Mouse (Mus musculus) kidney, postnatal 25 days (tissue): Measurements from ENCODE around the gene Syngr4.
A peak's percentile ranks its signal among the peaks of the same experiment; 100 is the strongest.
"Not testable (repeated sequence)": the region's sequence is repeated elsewhere in the genome, so short reads cannot be mapped to it uniquely, and the experiment has no call there.

Experiments
- DNase-seq, 2 experiments: peaks; one replicate each; pipeline ENCODE4 v3.0.0; 2021; ENCODE audit warnings: mixed read lengths in 2 of 2

Syngr4 gene

DNA sequence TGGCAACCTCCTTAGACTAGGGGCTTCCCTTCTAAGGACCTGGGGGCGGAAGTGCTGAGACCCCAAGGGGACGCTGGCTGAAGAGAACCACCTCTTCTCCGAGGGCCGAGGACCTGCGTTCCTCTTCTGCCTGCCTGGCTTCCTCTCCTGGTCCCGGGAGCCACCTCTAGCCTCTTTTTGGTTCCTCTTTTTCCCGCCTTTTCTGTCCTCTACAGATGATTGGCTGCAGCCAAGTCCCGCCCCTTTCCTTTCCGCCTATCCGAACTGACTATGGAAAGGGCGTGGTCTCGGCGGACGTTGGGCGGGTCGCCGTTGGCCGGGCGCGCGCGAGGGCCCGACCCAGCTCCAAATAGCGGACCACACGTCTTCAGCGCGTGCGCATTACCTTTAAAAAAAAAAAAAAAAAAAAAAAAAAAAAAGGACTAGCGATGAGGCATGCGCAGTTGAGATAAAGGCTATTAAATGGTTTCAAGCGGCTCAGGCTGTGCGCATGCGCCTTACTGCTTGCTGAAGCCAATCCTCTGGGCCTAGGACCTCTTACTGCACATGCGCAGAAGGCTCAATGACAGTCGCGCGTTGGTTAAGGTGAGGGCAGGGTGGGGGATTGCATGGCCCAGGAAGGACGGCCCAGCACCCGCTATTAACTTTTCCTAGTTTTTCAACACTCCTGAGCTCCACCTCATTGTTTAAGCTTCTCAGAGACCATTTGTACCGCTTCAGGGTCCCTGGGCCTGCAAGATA, at the start of gene Syngr4, which contains the start of gene Tmem143:
Gene Syngr4 (minus strand): TSS at position 198 of the 741 bp plus-strand sequence.
Gene Tmem143 (plus strand): TSS at position 425 of the 741 bp plus-strand sequence.
- DNase-seq: peak; percentile 97 to 99

DNA sequence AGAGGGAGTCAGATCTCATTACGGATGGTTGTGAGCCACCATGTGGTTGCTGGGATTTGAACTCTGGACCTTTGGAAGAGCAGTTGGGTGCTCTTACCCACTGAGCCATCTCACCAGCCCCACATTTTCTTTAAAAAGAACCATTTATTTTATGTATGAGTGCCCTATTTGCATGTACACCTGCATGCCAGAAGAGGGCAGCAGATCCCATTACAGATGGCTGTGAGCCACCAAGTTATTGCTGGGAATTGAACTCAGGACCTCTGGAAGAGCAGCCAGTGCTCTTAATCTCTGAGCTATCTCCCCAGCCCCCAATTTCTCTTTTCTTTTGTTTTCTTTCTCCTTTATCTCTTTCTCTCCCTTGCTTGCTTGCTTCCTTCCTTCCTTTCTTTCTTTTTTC, 46.8 kb upstream of the Syngr4 start:
- DNase-seq: not testable (repeated sequence)

- DNase-seq: no peak
Measured at GRCm38 (mm10) chr7:45941986-45942385, 45.5 kb upstream of the Syngr4 start.

GRCm38 (mm10) chr7:45939836-45940235, 43.3 kb upstream of the Syngr4 start:
- DNase-seq: peak; percentile 73 to 79

- DNase-seq: peak; percentile 72 to 81
Measured at GRCm38 (mm10) chr7:45935114-45935513, 38.6 kb upstream of the Syngr4 start.

DNA sequence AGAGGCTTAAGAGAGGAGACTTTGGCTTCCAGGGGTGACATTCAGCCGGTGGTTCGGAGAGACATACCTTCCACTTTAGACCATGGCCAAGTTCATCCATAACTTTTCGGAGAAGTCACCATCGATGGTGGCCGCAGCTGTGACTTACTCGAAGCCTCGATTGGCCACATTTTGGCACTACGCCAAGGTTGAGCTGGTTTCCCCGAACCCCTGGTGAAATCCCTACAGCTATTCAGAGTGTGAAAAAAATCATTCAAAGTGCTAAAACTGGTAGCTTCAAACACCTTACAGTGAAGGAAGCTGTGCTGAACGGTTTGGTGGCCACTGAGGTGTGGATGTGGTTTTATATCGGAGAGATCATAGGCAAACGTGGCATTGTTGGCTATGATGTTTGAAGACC, 37.3 kb upstream of the Syngr4 start:
- not testable (repeated sequence) for DNase-seq

DNA sequence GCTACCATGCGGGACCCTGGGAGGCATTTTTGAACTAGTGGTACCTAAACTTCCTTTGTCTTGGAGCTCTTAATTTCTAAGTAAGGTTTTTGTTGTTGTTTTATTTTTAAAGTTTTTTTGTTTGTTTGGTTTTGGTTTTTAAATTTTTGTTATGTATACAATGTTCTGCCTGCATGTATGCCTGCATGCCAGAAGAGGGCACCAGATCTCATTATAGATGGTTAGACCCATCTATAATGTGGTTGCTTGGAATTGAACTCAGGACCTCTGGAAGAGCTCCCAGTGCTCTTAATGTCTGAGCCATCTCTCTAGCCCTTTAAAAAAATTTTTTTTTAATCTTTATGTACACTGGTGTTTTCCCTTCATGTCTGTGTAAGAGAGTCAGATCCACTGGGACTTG, 33.2 kb upstream of the Syngr4 start:
- no peak for DNase-seq

GRCm38 (mm10) chr7:45928626-45929295, 32.2 kb upstream of the Syngr4 start:
- no peak for DNase-seq

GRCm38 (mm10) chr7:45924429-45924816, 27.9 kb upstream of the Syngr4 start:
- peak; percentile 40 to 54 for DNase-seq

DNA sequence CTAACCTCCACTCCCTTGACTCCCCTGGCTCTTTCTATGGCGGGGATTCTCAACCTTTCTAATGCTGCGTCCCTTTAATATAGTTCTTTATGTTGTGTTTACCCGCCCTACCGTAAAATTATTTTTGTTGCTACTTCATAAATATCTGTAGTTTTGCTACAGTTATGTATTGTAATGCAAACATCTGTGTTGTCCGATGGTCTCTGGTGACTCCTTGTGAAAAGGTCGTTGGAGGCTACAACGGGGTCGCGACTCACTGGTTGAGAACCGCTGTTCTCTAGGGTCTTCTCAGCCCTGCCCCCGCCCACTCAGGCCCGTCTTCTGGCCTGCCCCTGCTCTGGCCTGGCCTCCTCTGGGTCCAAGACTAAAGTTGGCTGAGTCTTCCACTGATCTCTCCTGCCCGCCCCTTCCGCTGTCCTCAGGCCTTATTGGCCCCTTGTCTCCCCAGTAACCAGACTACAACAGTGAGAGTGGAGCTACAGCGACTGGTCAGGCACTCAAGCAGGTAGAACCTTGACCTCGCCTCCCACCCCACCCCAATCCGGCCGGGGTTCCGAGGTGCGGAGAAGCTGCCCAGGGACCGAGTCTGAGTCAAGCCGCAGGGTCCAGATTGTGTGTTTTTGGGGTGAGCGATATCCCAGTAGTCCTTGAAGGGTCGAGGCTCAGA, 27.4 kb upstream of the Syngr4 start, which contains the start of gene Ccdc114:
Gene Ccdc114 (plus strand): TSS at position 311 of the 667 bp plus-strand sequence.
- peak; percentile 86 to 95 for DNase-seq

- peak; percentile 96 to 97 for DNase-seq
Measured at GRCm38 (mm10) chr7:45922928-45923761, 26.6 kb upstream of the Syngr4 start.

DNA sequence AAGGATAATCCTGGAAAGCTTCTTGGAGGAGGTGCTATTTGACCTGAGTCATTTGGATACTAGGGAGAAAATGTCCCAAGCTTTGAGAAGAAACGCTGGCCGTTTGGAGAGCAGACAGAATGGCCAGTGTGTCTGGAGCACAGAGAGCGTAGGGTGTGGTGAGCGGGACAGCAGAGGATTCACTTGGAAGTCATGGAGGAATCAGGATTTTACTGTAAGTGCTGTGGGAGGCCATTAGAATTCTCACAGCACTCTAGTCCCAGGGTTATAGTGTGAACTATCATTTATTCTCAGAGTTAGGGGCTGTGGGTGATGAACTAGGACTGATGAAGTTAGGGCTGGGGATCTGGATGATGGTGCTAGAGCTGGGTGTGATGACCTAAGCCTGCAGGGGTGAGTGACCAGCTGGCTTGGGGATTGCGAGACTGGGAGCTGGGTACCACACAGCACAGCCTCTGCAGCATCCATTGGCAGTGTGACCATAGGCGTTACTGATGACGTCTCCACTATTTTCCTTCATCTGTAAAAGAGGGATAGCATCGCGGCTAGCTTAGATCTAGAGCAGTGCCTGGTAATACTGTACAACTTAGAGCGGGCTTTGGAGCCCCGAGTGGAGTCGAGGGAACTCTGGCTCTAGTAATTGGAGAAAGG, 25.6 kb upstream of the Syngr4 start:
- DNase-seq: no peak

GRCm38 (mm10) chr7:45921242-45921621, 24.7 kb upstream of the Syngr4 start, which contains the start of gene Emp3:
TSS of gene Emp3 (minus strand) at chr7:45921404.
- peak; percentile 51 to 58 for DNase-seq

- no peak for DNase-seq
Measured at GRCm38 (mm10) chr7:45920583-45921241, 24.2 kb upstream of the Syngr4 start.

DNA sequence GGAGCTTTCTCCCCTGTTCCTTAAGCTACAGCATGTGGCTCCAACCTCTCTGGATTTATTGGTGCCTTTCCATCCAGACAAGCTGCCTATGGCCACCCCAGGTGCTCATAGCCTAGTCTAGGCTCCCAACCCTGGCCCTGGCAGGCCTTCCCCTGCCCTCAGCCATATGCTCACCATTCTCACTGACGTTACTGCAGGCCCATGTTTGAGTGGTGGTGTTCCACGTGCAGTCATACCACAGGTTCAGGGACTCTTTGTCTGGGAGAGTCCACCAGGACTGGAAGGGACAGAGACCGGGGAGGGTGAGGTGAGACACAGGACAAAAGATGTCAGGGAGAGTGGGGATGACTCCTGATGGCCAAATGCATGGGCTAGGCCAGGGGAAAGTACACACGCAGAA, 23.2 kb upstream of the Syngr4 start:
- DNase-seq: no peak

DNA sequence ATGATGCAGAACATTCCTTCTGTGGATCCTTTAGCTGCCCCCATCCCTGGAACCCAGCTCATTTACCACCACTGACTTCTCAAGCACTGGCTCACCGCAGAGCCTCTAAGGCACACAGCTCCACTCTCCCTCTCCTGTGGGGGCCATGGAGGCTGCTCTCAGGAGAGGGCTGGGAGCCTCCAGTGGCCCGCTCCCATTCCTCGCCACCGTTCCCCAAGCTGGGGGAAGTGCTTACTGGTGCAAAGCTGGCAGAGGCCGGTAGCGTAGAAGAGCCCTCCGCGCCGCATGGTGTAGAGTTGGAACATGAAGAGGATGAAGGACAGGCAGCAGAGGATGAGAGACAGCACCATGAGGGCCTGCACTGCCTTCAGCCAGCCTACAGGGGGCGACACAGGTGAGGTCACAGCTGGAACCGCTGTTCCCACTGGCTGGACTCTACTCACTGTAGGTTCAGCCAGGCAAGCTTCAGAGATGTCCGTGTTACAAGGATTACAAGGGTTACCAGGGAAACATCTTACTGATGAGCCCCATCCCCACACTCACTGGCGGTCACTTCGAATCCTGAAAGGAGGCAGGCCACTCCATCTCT, 22.7 kb upstream of the Syngr4 start:
- DNase-seq: no peak

GRCm38 (mm10) chr7:45917926-45918325, 21.4 kb upstream of the Syngr4 start:
- no peak for DNase-seq

DNA sequence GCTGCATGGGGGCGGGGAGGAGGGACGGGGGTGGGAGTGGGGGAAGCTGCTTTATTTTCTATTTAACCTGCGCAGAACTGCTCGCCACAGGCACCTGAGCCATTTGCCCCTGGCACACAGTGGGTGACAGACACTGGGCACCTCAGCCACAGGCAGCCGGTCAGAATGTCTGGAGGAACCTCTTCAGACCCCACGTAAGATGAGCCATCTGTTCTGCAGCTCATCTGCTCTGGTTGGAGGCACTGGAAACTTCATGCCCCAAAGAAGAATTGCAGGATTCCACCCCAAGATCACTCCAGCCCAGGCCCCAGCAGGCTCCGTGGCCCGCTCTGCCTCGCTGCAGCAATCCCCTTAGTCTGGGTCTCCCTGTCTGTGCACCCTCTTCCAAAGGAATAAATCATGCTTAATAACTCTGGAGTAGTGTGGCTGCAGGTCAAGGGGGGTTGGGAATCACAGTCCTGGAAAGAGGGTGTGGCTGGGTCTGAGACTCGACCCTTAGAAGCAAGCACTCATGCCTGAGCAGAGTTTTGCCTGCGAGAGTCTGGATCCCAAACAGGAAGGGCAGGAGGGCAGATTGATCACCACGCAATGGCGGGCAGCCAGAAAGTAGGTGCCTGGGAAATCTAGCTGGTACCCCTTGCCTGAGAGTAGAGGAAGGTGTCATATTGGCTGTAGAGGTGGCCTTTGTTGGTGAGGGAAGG, 20.6 kb upstream of the Syngr4 start:
- peak in 1 of 2 experiments; percentile 32 for DNase-seq

DNA sequence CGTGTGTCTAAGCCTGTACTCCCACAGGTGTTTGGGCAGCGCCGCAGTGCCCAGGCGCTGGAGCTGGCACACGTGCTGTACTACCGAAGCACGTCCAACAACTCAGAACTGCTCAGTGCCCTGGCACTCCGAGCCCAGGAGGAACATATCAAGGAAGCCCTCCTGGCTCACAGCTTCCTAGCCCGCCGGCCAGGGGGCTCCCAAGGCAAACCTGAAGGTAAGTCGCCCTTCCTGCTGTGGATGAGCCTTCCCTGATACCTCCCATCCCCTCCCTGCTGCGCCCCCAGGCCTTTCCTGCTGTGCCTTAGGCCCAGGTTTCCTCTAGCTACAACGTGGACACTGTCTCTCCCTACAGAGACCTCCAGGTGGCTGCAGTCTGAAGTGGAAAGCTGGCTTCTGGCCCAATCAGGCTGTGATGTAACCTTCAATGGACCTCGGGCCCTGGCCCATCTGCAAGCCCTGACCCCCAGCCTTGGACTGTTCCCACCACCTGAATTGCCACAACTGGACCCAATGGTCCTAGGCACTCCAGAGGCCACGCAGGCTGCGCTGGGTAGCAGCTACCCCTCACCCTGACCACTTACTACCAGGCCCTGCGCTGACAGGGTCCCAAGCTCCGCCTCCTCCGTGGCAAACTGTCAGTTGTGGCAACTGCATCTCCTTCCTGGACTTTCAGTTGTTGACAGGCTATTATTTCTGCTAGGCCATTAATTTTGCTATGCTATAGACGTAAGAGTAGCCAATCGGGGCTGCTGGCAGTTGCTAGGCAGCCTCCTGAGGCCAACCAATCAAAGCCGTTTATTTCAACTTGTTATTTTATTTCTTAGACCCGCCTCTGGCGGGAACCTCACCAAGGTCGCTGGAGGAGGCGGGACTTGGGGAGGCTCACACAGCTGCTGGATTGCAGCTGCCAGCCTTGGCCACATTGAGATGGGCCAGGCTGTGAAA, 19.8 kb upstream of the Syngr4 start:
- DNase-seq: peak; percentile 74 to 88
